Mouse (Mus musculus) thymus, adult 2 months (tissue): ENCODE measurements around the gene Tipin.

Experiments used
- CTCF ChIP-seq: fragments of 200-500 bp; IDR thresholded peaks from 2 replicates; pipeline ENCODE4 v1.5.1; 2012; ENCODE audit warnings: mild to moderate bottlenecking, control low read depth, low read length, moderate library complexity, borderline replicate concordance; ENCODE audit not compliant: control insufficient read depth, poor library complexity, insufficient read depth; ENCODE audit errors: extremely low read depth
- POLR2A ChIP-seq: fragments of 200-500 bp; IDR thresholded peaks from 2 replicates; pipeline ENCODE4 v1.6.1; 2012; ENCODE audit warnings: mild to moderate bottlenecking, low read length, control low read depth, moderate library complexity; ENCODE audit not compliant: control insufficient read depth, poor library complexity, insufficient read depth; ENCODE audit errors: extremely low read depth

- TF ChIP-seq CTCF: no peak
- TF ChIP-seq POLR2A: no peak
Measured at GRCm38 (mm10) chr9:64233656-64234055, 47.7 kb upstream of the Tipin start.
